Mouse (Mus musculus): ENCODE measurements around the gene Apba1.

Gene Apba1

GRCm38 (mm10) chr19:23758554-23759321 is at the start of gene Apba1:
Apba1 (plus strand) TSS chr19:23758887.
- peak; percentile 63 for DNase-seq

DNA sequence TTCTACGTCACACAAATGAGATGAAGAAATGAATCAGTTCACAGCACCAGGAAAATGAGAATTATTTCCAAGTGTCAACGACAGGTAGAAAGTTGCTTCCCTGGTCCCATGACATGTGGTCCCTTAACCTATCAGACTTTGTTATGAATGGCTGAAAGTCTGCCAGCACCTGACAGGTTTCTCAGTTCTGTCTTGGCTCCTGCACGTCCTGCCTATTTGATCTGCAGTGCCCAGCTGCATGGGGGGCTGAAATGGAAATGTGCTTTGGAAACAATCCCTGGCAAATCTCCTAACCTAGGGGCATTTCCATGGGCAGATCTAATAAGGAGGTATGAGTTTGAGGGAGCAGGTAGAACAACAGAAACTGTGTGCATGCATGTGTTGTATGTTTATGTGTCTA is 12.2 kb upstream of the Apba1 start:
- no peak for DNase-seq

DNA sequence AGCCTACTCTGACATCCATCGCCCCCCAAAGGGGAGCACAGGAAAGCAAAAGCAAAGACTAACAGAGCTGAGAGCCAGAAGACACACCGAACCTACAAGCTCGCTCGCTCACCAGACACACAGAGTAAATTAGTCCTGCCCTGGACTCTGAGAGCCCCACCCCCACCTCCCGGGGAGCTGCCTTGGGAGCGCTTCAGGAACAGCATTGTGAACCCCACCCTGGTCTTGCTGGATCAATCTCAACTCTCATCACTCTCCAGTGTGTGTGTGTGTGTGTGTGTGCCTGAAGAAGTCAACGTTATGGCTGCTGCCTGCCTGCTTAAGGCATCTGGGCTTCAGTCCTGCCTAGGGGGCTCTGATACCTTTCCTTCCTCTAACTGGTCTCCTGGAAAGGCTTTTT is 1.7 kb upstream of the Apba1 start:
- no peak for DNase-seq

GRCm38 (mm10) chr19:23757961-23758553 is 630 bp upstream of the Apba1 start:
- DNase-seq, result peak; percentile 94

GRCm38 (mm10) chr19:23759322-23759945 is 747 bp downstream of the Apba1 start:
- no peak for DNase-seq

DNA sequence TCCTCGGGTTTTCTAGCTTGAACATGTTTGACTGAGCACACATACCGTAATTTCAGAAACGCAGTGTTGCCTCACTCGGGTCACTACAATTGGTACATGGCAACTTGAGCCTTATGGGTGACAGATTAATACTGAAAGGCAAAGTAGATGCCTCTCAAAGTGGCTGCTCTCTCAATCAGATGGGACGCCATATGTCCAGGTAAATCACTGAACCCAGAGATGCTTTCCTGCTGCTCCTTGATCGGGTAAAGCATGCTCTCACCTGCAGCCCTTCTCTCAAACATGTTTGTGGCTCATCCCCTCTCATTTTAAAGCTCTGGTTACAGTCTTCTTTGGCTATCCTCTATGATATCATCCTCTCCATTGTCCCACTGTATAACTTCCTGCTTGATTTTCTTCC is 4.7 kb downstream of the Apba1 start:
- DNase-seq, result no peak

GRCm38 (mm10) chr19:23764051-23764450 is 5.4 kb downstream of the Apba1 start:
- no peak for DNase-seq

DNA sequence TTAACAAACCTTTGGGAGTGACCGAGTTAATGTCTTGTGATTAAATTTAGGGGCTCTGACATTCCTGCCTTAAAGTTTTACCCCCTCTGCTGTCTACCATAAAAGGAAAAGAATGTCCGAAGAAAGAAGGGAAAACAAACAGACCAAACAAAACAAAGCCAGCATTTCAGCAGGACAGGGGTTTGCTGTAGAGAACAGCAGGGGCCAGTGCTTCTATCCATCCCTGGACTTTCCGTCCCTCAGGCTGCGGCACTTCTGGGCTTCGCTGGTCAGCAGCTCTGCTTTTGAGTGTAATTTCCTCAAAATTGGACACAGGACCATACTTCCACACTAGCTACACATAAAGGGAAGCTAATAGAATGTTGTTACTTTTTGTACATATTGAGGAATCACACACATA is 10.2 kb downstream of the Apba1 start:
- DNase-seq, result no peak

DNA sequence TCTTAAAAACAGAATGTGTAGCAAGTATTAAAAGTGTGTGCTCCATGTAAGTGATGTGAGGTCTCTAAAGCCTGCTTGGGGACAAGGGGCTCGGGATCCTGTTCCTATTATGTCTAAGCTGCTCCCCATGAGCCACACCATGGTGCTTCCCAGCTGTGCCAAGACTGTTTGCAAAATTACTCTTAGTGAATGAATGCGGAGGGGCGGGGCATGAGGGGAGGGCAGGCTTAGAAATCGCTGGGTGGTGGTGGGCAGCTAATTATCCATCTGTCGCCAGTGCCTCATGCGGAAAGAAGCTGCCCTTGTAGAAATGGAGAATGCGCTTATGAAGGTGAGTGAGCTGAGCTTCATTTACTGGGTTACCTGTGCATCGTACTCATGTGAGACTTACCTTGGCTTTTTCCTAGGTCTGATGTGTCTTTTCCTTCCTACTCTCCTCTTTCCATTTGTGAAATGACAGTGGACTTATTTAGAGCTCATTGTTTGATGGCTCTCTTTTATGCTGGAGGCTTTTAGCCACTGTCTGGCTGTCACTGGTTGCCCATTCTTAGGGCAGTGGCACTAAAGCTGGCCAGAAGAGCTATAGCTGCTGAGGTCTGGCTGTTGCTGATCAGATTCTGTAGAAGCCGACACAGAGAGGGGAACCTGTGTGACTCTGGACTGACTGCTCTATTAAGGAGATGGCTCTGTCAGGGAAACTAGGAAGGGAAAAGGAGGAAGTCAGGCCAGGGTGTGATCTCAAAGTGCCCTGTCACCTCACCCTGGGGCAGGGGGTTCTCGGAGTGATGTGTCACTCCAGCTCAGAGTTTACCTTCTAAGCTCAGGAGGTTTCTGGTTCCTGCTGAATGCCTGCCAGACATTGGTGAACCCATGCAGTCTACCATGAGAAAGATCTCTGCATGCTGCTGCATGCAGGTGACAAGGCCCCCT is 12.1 kb downstream of the Apba1 start:
- DNase-seq, result no peak

DNA sequence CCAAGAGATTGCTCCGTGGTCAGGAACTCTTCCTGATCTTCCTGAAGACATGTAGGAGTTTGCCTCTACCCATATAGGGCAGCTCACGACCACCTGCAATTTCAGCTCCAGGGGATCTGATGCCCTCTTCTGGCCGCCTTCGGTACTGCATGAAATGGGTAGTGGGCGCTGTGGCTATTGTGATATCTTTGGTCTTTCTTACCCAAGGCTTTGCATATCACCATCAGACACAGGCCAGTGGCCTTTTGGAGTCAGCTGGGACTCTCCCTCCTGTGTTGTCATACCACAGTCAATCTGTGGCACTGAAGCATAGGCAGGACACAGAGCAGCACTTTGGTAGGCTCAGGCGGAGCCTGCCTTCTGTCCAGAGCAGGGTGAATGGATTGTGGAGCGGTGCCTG is 13.3 kb downstream of the Apba1 start:
- DNase-seq, result no peak

DNA sequence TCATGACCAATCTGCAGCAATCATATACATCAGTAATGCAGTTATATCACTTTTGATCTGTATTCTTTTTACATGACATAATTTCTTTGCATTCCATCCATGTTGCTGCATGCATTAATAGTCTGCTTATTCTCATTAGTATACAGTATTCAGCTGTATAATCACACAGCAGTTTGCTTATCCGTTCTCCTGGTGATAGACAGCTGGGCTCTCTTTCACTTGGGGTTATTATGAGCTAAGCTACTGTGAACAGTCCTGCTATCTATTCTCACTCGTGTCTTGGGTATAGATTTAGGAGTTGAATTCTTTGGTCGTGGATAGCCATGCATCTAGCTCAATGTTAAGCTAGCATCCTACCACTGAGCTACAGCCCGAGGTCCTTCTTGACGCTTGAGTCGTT is 16.7 kb downstream of the Apba1 start:
- no peak for DNase-seq

DNA sequence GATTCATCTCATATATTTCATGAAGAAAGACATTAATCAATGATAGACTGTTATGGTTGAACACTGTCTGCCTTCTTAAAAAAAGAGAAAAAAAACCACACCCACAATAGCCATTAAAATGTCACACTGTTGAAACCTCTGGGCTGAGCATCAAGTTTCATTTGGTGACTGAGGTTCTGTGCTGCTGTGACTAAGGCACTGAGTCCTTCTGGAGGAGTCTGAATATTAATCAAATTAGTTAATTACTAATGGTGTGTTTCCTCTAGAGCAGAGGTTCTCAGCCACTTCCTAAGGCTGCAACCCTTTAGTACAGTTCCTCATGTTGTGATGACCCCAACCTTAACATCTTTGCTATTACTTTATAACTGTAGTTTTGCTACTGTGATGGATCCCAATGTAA is 20.4 kb downstream of the Apba1 start:
- no peak for DNase-seq

DNA sequence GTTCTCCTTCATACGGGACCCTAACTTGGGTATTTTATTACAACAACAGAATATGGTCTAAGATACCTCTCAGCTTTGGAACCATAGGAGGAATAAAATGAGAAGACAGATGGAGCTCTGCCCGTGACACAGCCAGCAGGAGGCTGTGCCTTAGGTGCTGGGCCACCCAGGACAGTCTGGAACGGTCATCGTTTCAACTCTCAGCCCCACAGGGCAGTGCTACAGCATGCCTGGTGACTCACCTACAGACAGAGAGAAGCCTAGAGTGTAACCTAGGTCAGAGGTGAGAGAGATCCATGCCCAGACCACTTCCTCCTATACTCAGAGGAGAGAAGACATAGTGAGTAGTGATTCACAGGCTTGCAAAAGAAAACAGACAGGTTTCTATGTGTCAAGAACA is 21.4 kb downstream of the Apba1 start:
- DNase-seq, result no peak

GRCm38 (mm10) chr19:23781968-23782367 is 23.3 kb downstream of the Apba1 start:
- DNase-seq, result no peak

DNA sequence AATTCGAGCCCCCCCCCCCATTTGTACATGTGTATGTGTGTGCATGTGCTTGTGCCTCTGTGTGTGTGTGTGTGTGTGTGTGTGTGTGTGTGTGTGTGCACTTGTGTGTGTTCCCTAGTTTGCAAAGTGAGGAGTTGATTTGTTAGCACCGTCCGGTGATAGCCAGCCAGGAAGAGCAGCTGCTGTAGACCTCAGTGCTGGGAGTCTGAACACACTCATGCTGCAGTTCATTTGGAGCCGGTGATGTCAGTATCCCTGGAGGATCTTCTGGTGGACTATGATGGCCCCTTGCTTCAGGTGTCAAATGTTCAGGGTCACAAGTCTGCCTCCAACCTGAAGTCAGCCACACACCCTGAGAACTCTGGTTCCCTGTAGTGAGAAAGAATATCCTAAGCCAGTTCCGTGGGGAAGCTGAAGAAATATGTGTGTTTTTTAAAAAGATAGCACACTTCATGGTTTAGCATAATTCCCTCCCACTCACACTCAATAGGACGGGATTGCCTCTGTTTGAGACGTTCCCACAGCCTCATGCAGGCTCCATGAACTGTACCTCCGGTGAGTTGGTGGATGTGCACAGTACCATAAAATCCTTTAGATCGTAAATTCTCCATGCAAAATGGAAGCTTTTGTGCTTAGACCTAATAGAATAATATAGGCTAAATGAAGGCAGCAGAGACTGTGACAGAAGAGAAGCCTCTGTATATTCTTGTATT is 29.9 kb downstream of the Apba1 start:
- no peak for DNase-seq

DNA sequence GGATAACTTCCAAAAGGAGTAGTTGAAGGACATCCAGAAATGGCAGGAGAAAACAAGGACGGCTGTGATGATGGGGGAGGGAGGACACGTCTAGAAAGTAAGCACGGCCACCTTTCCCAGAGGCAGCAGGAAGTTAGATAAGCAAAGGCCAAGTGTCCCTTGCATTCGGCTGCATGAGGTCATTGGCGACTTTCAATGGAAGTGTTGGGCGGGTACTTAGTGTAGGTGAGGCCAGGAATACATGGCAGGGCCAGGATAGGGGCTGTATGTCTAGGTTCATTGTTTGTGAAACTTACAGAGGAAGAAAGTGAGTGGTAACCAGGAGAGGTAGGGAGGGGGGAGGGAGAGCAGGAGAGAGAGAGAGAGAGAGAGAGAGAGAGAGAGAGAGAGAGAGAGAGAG is 33.0 kb downstream of the Apba1 start:
- DNase-seq, result no peak

DNA sequence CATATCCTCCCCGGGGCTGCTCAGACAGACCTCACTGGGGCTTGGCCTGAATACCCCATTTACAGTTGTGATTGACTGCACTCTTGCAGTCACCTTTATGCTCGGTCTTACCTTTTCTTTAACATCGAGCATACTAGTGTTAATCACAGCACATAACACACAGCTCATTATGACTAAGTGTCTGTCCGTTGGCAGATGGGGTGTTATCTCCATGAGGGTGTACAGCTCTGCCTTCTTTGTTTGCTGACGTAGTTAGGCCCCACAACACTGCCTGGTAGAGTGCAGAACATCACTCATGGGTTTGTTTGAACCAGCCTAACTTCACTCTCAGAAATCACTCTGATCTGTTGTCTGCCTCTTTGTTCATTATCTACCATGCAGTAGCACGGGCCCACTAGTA is 33.9 kb downstream of the Apba1 start:
- no peak for DNase-seq

GRCm38 (mm10) chr19:23794491-23794890 is 35.8 kb downstream of the Apba1 start:
- no peak for DNase-seq

DNA sequence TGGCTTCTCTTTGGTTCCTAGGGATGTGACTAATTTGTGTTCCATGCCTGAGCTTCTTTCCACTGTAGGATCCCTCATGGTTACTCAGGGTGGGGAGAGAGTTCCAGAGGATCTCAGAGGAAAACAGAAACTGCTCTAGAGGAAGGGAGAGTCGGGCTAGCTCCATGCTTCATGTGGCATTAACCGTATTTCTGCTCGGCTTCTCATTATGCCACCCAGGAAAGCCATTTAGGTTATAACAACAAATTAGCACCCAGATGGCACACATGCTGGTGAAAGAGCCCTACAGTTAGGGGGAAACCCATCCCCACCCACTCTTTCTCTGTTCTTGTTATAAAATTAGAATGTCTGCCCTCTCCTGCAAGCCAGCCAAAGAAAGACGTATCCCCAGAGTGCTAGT is 36.5 kb downstream of the Apba1 start:
- no peak for DNase-seq

GRCm38 (mm10) chr19:23801174-23801573 is 42.5 kb downstream of the Apba1 start:
- DNase-seq, result no peak

GRCm38 (mm10) chr19:23803221-23803870 is 44.7 kb downstream of the Apba1 start:
- DNase-seq, result no peak

- DNase-seq, result no peak
These were observed 48.1 kb downstream of the Apba1 start for GRCm38 (mm10) chr19:23806796-23807195.
